Mouse (Mus musculus) c-Kit-positive CD71-positive TER-119-negative erythroid progenitor cells, embryonic 14.5 days (primary cell): ENCODE measurements around the gene Ppp1cb.
"Not testable (repeated sequence)": the region's sequence is repeated elsewhere in the genome, so short reads cannot be mapped to it uniquely, and the experiment has no call there.

Source experiments
- DNase-seq: peaks from one replicate; pipeline ENCODE4 v3.0.0-alpha.2; 2013; ENCODE audit warnings: low read depth

Ppp1cb gene

DNA sequence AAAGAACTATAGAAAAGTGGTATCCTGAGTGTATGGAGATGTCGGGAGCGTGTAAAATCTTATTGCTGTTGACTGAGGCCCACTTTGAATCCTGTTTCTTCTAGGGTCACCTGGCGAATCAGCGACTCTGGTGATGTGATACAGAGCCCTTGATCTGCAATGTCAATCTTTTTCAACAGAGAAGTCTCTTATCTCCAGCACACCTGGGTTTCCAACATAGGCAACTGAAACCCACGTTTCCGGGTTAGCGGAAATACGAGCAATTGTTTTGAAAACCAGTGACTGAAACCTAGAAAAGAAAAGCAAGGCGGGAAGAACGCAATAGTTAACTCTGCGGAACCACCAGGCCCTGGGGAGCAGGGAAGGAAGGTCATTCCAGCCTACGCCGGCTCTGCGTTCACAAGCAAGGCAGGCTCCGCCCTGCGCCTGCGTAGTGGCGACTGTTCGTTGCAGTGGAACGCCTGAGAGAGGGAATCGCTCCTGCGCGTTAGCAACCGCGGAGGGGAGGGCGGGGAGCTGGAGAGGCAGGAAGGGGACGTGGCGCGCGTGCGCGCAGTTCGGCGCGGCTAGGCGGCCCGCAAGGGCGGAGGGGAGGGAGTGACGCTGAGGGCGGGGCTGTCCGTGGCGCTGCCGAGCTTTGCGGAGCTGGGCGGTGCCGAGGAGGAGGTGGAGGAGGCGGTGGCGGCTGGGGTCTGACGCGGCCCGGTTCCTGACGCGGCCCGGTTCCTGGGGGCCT lies at the start of gene Ppp1cb:
Gene Ppp1cb, plus strand, starts transcription at position 436 of the 736 bp plus-strand sequence.
- peak; percentile 95 for DNase-seq

DNA sequence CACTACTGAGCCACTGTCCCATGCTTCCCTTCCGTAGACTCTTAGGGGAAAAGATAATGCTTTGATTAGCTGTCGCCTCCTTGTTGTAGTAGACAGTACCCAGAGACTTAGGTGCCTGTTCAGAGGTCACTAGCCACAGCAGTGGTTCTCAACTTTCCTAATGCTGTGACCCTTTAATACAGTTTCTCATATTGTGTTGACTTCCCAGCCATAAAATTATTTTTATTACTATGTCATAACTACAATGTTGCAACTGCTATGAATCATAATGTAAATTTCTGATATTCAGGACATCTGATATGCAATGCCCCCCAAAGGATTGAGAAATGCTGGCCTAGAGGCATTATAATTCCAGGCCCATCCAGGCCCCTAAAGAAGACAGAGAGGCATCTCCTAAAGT lies 48.9 kb upstream of the Ppp1cb start:
- no peak for DNase-seq

DNA sequence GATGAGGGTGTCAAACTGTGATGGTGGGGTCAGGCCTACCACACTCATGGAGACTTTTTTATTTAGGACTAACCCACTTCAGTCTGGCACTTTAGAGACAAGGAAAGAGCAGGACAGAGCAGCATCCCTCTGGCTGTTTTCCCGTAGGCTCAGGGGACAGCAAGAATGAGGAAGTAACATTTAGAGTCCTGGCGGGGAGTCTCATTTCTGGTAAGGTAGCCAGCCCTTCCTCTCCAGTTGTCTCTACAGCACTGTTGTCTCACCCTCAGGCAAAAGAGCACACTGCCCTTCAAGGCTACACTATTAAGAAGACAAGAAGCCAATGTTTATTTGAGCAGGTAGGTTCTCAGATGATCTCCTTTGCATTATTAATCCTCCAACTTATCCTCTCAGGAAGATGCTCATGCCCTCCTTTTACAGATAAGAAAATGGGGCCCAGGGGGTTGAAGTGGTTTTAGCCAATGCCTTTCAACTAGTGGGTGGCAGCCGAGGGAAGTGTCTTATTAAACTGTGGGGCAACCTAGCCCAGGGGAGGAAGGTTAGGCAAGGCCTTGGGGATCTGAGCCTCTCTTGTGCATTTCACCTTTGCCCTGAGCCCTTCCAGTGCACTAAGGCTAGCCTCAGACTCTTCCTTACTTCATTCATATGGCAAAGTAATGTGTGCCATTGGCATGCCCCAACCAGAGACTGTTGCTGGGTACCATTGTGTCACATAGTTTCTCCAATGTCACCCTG lies 47.5 kb upstream of the Ppp1cb start:
- DNase-seq: no peak

DNA sequence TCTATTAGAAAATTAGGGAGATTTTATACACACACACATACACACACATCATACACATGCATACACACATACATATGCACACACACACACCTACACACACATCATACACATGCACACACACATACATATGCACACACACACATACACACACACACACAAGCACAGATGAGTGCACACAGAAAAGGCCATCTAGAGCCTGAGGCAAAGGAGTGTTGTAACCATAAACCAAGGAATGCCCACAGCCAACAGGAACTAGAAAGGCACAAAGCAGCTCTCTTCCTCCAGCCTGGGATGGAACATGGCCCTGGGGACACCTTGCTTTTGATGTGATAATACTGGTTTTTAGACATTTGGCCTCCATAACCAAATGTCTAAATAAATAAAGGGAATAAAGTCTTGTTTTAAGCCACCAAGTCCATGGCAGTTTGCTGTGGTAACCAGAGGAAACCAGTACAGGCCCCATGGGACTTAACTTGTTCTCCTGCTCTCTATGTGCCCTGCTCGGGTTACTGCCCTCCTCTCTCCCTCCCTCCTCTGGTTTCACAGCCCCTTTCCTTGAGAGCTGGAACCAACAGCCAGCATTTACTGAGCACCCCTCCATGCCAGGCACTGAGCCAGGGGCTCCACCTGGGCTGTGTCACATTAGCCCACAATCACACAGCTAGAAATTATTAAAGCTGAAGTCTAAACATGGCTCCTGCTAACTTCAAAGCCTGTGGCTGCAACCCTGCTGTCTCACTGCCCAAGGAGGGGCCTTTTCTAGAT lies 46.3 kb upstream of the Ppp1cb start:
- no peak for DNase-seq

DNA sequence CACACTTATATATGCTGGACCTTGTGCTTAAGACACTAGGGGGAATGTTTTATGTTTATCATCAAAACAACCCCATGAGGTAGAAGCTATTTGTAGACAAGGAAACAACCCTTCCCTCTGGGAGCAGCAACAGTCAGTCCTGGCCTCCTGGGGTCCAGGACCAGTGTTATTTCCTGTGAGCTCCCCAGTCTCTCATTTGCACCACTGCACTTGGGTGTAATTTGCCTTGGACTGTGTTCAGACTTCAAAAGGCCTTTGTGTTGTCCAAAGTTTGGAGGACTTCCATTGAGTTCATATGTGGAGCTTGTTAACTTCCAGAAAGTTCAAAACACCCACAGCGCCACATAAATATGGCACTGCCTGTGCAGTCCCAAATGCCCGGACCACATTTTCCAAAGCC lies 45.6 kb upstream of the Ppp1cb start:
- DNase-seq: no peak

DNA sequence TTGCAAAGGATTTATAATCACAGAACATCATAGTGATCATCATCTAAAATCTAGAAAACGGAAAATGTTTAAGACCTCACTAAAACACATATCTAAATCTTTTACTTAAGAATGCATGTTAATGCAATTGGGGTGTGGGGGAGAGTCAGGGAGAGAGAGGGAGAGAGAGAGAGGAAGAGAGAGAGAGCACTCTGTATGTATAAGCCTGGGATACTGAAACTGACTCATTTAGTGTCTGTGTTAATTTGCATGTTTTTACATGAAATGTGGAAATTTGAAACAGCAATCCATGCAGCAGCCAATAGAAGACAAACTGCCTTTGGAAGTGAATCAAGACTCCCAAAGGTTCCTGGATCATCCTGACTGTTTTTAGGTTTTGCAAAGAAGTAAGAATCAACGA lies 45.1 kb upstream of the Ppp1cb start:
- DNase-seq: no peak

GRCm38 (mm10) chr5:32414461-32414985 lies 44.1 kb upstream of the Ppp1cb start:
- DNase-seq: no peak

DNA sequence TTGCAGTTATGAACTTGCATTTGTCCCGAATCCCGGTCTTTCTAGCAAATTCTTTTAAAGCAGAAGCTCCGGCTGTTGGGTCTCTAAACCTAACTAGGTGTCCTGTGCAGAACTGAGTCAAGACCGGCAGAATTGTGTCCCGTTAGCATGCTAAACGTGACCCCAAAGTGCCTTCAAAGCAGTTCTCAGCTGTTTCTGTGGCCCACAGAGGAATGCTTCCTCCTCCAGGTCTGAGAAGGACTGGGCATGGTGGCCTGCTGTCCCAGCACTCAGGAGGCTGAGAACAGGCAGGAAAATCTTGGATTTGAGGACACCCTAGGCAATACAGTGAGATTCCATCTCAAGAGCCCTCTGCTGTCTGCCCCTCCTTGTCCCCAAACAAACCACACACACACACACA lies 43.1 kb upstream of the Ppp1cb start:
- no peak for DNase-seq

- no peak for DNase-seq
Measured at GRCm38 (mm10) chr5:32416881-32417280, 41.8 kb upstream of the Ppp1cb start.

- peak; percentile 29 for DNase-seq
Measured at GRCm38 (mm10) chr5:32422081-32422589, 36.5 kb upstream of the Ppp1cb start.

GRCm38 (mm10) chr5:32423339-32424046 lies 35.1 kb upstream of the Ppp1cb start:
- DNase-seq: no peak

- no peak for DNase-seq
Measured at GRCm38 (mm10) chr5:32424464-32424863, 34.2 kb upstream of the Ppp1cb start.

DNA sequence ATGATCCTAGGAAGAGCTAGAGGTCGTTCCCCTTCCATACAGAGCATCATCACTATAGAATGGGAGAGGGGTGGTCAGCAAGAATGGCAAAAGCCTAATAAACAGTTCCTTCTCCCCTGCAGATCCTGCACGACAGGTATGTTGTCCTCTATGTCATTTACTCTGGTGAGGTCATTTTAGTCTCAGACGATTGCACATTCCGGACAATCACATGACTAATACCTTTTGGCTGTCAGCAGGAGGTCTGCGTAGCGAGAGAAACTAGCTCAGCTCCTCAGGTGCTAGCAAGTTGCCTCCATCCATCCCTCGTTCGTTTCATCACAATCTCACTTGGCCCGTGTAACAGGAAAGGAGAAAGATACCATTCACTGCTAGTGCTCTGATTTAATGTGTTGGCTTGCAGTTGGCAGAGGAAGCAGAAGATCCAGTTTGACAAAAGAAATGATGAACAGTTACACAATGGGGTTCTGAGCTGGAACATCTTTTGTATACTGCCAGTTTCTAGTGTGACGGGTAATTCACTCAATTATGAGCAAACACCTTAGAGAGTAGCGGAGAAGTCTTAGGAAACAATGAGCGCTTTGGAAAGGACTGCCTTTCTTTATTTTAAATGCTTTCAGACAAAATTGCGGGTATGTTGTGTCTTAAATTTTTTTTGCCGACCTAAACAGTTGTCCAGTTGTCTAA lies 33.0 kb upstream of the Ppp1cb start:
- DNase-seq: no peak

DNA sequence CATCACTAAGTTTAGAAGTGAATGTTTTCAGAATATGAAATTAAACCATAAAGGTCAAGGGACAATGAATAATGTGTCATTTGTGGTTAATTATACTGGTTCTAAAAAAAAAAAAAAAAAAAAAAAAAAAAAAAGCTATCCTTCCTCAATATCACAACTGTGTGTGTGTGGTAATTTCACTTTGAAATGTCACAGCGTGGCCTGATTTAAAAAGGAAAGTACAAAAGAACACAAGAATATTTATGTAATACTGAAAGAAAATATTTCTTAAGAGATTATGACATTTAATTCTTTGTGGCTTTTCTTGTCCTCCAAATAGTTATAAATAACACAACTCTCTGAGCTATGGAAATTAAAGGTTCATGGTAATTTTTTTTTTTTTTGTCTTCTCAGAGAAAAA lies 28.2 kb upstream of the Ppp1cb start:
- DNase-seq: no peak

- not testable (repeated sequence) for DNase-seq
Measured at GRCm38 (mm10) chr5:32434346-32434745, 24.3 kb upstream of the Ppp1cb start.

- no peak for DNase-seq
Measured at GRCm38 (mm10) chr5:32435612-32436011, 23.0 kb upstream of the Ppp1cb start.

GRCm38 (mm10) chr5:32437901-32438563 lies 20.6 kb upstream of the Ppp1cb start:
- DNase-seq: no peak

GRCm38 (mm10) chr5:32438564-32438922 lies 20.1 kb upstream of the Ppp1cb start:
- no peak for DNase-seq

GRCm38 (mm10) chr5:32441336-32441735 lies 17.3 kb upstream of the Ppp1cb start:
- DNase-seq: no peak

- DNase-seq: no peak
Measured at GRCm38 (mm10) chr5:32441992-32442575, 16.6 kb upstream of the Ppp1cb start.
